Mouse (Mus musculus): ENCODE results near the gene Mgst3.
"Not testable (repeated sequence)": the region's sequence is repeated elsewhere in the genome, so short reads cannot be mapped to it uniquely, and the experiment has no call there.

The Mgst3 gene

DNA sequence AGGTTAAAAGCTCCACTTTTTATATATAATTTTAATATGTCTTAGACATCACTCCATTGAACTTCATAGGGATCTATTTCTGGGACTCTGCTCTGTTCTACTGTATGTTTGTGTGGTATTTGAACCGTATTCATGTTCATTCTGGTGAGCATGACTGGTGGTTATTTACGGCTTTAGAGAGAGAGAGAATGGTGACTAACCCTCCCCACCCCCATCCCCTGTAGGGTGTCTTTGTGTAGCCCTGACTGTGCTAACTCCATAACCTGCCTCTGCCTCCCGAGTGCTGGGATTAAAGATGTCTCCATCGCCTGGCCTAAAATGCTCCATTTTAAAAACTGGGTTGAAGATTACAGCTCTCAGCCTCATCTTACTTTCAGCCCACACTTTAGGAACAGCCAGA is 33.4 kb downstream of the Mgst3 start:
- no peak for DNase-seq (ENCODE audit: low spot score in 2 of 2)

DNA sequence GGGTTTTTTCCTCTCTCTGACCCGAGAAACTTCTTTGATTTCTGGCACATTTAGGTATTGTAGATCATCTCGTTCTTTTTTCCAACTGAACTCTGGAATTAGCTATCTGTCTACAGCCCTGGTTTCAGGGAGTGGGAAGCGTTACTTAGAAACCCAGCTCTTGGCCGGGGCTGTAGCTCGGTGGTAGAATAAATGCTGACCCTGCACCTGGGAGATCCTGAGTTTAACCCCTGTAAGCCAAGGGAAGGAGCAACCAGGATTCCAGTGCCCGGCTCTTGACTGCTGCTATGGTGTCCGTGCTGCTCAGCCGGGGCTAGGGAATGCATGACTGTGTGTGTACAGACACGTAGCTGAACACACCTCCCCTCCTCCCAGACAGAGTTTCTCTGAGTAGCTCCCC is 34.9 kb downstream of the Mgst3 start:
- no peak for DNase-seq (ENCODE audit: low spot score in 2 of 2)

DNA sequence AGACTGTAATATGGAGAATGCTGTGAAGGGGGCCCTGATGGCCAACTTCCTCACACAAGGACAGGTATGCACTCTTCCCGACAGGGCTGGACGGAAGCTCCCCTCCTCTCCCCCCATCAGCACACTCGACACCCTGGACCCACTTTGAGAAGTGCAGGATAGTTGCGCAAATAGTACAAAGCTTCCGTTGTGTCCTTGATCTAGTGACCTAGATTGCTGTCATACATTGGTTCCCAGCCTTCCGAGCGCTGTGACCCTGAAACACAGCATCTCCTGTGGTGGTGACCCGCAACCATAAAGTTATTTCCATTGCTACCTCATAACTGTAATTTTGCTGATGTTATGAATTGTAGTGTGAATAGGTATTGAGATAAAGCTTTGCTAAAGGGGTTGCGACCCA is 36.3 kb downstream of the Mgst3 start:
- no peak for DNase-seq (ENCODE audit: low spot score in 2 of 2)

DNA sequence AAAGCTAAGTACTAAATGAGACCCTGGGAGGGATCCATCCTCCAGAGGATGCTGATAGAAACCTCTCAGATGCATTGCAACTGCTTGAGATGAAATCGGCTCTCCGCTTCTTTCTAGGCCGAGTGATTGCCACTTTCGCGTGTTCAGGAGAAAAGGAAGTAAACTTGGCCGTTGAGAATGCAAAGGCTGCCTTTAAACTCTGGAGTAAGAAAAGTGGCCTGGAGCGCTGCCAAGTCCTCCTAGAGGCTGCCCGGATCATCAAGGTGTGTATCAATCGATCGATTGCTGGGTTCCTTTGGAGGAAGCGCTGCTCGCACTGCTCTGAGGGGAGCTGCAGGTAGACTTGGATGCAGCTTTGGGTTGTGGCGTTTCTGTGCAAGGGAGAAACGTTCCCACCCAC is 41.2 kb downstream of the Mgst3 start:
- DNase-seq (ENCODE audit: low spot score in 2 of 2) = no peak

- no peak for DNase-seq (ENCODE audit: low spot score in 2 of 2)
Observed at GRCm38 (mm10) chr1:167350597-167351415, 42.8 kb downstream of the Mgst3 start.

DNA sequence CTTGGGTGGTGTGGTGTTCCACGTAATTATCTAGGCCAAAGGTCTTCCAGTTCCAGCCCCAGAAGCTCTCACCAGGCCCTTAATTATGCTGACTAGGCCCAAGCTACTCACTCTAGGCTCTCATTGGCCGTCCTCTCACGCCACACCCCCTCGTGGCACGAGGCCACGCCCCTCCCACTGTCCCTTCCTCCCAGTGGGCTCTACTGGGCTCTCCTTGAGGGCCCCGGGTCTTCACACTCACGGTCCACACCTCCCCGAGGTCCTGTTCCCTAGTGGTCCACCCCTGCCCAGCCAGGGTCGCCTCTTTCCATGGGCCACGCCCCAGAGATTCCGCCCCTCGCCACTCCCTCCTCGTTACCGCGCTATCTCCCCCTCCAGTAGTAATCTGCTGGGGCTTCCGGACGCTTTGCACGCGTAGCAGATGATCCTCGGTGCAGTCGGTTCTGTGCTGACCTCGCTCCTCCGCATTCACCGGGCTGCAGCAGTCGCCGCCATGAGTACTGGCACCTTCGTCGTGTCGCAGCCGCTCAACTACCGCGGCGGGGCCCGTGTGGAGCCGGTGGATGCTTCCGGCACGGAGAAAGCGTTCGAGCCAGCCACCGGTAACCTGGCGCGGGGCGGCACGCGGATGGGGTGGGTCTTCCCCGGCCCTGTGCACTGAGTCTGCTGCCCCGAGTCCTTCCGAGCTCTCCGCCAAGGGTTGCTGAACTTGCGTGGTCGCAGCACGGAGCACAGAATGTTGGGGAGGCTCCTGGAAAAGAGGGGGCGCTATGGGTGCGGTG is 43.6 kb downstream of the Mgst3 start, which contains the start of gene Aldh9a1:
Gene Aldh9a1 (plus strand): TSS at position 177 of the 782 bp plus-strand sequence.
- DNase-seq (ENCODE audit: low spot score in 2 of 2) = peak; percentile 79 to 85

- not testable (repeated sequence) for DNase-seq (ENCODE audit: low spot score in 2 of 2)
Observed at GRCm38 (mm10) chr1:167349206-167349605, 44.4 kb downstream of the Mgst3 start.

DNA sequence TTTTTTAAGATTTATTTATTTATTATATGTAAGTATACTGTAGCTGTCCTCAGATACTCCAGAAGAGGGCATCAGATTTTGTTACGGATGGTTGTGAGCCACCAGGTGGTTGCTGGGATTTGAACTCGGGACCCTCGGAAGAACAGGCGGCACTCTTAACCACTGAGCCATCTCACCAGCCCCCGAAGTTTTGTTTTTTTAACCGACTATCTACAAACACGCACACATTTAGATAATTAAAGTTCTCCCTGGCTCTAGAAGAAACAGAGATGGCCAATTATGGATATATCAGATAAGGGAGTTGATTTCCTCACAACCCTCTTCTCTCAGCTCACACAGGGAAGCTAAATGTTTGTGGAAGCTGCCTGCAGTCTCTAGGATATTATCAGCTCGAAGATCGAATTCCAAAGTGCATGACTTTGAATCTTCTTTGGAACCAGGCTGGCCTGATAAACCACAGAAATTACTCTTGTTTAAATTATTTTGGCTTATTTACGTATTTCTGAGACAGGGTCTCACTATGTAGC is 47.6 kb downstream of the Mgst3 start:
- not testable (repeated sequence) for DNase-seq (ENCODE audit: low spot score in 2 of 2)

GRCm38 (mm10) chr1:167342831-167343230 is 50.8 kb downstream of the Mgst3 start:
- no peak for DNase-seq (ENCODE audit: low spot score in 2 of 2)

GRCm38 (mm10) chr1:167340910-167341528 is 52.6 kb downstream of the Mgst3 start:
- no peak for DNase-seq (ENCODE audit: low spot score in 2 of 2)

- no peak for DNase-seq (ENCODE audit: low spot score in 2 of 2)
Observed at GRCm38 (mm10) chr1:167340111-167340787, 53.4 kb downstream of the Mgst3 start.

DNA sequence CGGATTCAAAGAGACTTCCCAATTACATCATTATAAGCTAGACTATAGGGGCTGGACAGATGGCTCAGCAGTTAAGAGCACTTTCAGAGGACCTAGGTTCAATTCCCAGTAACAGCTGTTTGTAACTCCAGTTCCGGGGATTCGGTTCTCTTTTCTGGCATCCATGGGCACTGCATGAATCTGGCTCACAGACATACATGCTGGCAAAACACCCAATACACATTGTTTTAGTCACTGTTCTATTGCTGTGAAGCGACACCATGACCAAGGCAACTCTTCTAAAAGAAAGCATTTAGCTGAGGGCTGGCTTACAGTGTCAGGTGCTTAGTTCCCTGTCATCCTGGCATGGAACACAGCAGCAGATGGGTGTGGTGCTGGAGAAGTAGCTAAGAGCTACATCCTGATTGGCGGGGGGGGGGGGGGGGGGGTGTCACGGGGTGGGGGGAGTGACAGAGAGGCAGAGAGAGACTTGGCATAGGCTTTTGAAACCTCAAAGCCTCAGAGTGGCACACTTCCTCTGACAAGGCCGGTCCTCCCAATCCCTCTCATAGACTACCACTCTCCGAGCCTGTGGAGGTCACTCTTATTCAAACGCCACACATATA is 54.4 kb downstream of the Mgst3 start:
- no peak for DNase-seq (ENCODE audit: low spot score in 2 of 2)

GRCm38 (mm10) chr1:167337463-167338095 is 56.1 kb downstream of the Mgst3 start:
- peak; percentile 96 for DNase-seq (ENCODE audit: low spot score in 2 of 2)

DNA sequence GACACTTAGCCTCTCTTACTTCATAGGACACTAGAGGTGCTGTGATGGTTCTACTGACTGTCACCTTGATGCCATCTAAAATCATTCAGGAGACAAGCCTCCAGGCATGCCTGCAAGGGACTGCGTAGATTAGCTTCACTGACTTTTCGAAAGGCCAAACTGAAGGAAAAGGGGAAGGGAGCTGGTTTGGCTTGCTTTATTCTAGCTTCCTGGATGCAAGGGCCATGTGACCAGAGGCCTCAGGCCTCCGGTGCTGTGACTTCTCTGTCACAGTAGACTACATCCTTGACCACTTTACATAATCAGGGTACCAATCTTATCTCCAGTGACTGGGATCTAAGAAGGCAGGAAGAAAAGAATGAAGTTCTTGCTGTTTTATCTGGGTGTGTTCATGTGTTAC is 57.2 kb downstream of the Mgst3 start:
- no peak for DNase-seq (ENCODE audit: low spot score in 2 of 2)

GRCm38 (mm10) chr1:167331106-167331505 is 62.5 kb downstream of the Mgst3 start:
- DNase-seq (ENCODE audit: low spot score in 2 of 2) = no peak

DNA sequence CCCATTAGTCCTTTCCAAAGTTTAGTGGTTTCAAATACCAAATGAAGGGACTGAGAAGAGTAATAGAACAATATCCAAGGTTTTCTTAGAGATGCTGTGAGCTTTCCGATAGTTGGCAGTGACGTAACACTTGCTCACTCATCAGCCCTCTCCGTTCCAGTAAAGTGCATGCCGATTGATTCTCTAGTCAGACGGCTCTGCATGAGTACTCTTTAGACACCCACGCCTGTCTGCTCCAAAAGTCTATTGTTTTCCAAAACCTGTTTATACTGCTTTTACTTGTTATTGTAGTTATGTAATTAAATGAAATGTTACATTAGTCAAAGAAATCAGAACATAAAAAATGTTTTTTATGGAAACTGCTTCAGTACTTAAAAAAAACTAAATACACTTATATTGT is 64.9 kb downstream of the Mgst3 start:
- DNase-seq (ENCODE audit: low spot score in 2 of 2) = no peak
